Mouse (Mus musculus) kidney, adult 9 months (tissue): Measurements from ENCODE around the gene Zfp652.
A peak's percentile ranks its signal among the peaks of the same experiment; 100 is the strongest.

Experiments
- DNase-seq: peaks from one replicate; pipeline ENCODE4 v3.0.0; 2022

Gene Zfp652

GRCm38 (mm10) chr11:95859468-95859855 is 147.0 kb downstream of the Zfp652 start:
- no peak for DNase-seq

DNA sequence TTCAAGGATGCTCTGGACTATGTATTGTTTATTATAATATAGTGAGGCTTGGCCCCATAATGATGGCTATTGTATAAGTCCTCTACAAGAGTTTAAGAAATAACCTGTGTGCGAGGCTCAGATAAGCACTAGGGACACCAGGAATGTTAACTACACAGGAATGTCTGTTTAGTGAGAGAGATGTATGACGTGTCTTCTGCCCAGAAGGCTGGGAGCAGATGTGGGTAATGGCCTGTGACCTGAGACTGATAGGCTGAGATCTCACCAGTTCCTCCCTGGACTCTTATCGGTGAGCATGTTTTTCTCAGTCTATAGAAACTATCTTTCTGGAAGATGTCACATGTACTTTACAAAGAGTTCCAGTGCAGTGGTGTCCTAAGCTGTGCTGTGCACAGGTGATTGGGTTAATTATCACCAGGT is 147.6 kb downstream of the Zfp652 start:
- no peak for DNase-seq

DNA sequence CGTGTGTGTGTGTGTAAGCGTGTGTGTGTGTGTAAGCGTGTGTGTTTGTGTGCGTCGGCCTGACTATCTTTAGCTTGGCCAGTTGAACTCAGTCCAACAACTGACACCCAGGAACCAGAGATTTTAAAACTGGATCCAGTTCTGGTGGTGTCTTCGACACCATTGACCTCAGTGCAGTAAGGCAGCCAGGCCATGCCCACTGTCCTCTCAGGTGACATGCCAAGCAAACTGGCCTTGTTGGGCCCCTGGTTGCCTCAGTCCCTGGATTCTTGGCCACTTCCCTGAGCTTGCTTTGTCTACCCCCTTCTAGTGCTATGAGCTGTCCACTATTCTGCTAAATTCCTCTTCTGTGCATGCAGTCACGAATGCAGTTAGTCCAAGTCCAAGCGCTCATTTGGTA is 148.9 kb downstream of the Zfp652 start:
- DNase-seq: no peak

GRCm38 (mm10) chr11:95869442-95869841 is 157.0 kb downstream of the Zfp652 start:
- DNase-seq: no peak

GRCm38 (mm10) chr11:95869918-95870470 is 157.5 kb downstream of the Zfp652 start:
- no peak for DNase-seq

GRCm38 (mm10) chr11:95875804-95876203 is 163.3 kb downstream of the Zfp652 start:
- no peak for DNase-seq

DNA sequence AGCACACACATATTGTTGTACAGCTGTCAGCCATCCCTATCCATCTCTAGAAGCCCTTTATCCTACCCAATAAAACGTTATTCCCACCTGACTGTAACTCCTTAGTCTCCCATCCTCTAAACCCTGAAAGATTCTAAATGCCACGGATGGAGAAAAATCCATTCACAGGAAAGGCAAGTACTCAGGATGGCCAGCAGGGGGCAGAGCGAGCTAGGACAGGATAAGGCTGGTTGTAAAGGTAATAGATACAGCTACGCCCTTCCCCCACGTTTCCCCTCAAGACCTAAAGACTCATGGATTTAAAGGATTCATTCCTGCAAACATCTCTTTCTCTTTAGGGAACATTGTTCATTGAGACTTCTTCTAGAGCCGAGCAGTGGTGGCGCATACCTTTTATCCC is 163.8 kb downstream of the Zfp652 start:
- peak; percentile 50 for DNase-seq

- peak; percentile 58 for DNase-seq
These were observed 167.4 kb downstream of the Zfp652 start for GRCm38 (mm10) chr11:95879861-95880260.
